Mouse (Mus musculus) lung, embryonic 15.5 days (tissue): ENCODE measurements at regions not wholly inside any gene's neighbourhood (a gene's known extent, or its start where the extent isn't known, plus 50 kb on each side); places are given as distances from the start of the nearest gene placed in this dataset.
A peak's percentile ranks its signal among the peaks of the same experiment; 100 is the strongest.

ENCODE experiments used
- ATAC-seq: fragments of 200-750 bp; cut with Nextera tagmentation; 2 replicates; pipeline ENCODE4 v1.8.0; 2017; ENCODE audit warnings: moderate number of reproducible peaks, borderline replicate concordance; ENCODE audit not compliant: low FRiP score, low TSS enrichment; ENCODE audit errors: extremely low read depth
- H3K27ac ChIP-seq: fragments of 300-500 bp; sonication (generic); 2 replicates; pipeline ENCODE4 v1.5.1; 2015; ENCODE audit warnings: moderate library complexity, mild to moderate bottlenecking, inconsistent platforms
- H3K27me3 ChIP-seq: fragments of 300-500 bp; sonication (generic); 2 replicates; pipeline ENCODE4 v1.6.1; 2015; ENCODE audit warnings: inconsistent platforms
- H3K36me3 ChIP-seq: fragments of 300-500 bp; sonication (generic); 2 replicates; pipeline ENCODE4 v1.6.1; 2015; ENCODE audit warnings: inconsistent platforms
- H3K4me1 ChIP-seq: fragments of 300-500 bp; sonication (generic); 2 replicates; pipeline ENCODE4 v1.6.1; 2015; ENCODE audit warnings: inconsistent platforms
- H3K4me2 ChIP-seq: fragments of 300-500 bp; sonication (generic); 2 replicates; pipeline ENCODE4 v1.6.1; 2015; ENCODE audit warnings: inconsistent platforms, mild to moderate bottlenecking, moderate library complexity
- H3K4me3 ChIP-seq: fragments of 300-500 bp; sonication (generic); 2 replicates; pipeline ENCODE4 v1.5.1; 2015; ENCODE audit warnings: mild to moderate bottlenecking, inconsistent platforms
- H3K9ac ChIP-seq: fragments of 300-500 bp; sonication (generic); 2 replicates; pipeline ENCODE4 v1.6.1; 2015; ENCODE audit warnings: inconsistent platforms
- H3K9me3 ChIP-seq: fragments of 300-500 bp; sonication (generic); 2 replicates; pipeline ENCODE4 v1.6.1; 2016; ENCODE audit warnings: inconsistent platforms
- WGBS: fragments of 180-500 bp; shearing (Covaris S2); methylation state at CpG from one replicate; pipeline ENCODE4 v1.1.7; 2015; 5-methylcytosine and 5-hydroxymethylcytosine counted together

DNA sequence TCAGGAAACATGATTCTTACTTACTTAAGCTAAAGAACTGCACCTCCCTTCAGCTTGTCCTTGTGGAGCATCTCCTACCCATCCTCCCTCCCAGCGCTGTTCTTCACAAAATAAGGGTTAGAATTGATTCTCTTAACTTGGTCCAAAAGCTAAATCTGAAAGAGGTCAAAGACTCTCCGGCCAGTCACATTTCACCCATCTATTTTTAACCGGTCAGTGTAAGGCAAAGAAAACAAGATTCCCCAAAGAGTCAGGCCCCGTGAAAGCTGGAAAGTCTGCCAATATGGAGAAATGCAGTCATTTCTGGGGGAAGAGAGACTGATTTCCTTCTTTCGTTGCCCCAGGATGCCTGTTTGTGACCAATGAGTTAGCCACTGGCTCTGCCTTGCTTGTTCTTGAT, 114.0 kb downstream of the Zfp36l1 start:
- WGBS, result 58% methylated on average over 5 of the region's 5 CpGs
- Histone ChIP-seq H3K4me1 (peaks cover 55% of the 10 kb centered on the region), H3K4me3 (no peak overlapping the region), H3K27ac (peak overlapping the region; percentile 69), H3K9ac (no peak overlapping the region), H3K9me3 (no peaks in the 10 kb centered on the region), H3K4me2 (no peak overlapping the region), H3K36me3 (no peaks in the 10 kb centered on the region), H3K27me3 (no peaks in the 10 kb centered on the region)
- no peak for ATAC-seq

DNA sequence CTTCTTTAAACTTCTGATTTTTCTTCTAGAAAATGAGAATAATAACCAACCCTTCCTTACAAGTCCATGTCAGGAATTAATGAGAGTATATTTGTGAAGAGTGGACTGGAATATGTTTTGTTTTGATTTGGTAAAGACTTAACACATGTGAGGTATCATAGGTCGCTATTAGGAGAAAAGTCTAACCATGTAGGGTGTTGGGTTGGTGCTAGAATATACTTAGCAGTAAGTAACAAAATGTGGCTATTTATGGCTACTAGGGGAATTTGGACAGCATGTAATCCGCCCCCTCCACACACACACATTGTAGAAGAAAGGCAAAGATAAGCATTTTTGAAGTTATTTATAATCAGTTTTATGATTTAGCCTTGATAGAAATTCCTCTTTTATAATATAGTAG, 114.5 kb downstream of the Zfp36l1 start:
- Histone ChIP-seq H3K36me3 (no peaks in the 10 kb centered on the region), H3K4me2 (no peak overlapping the region), H3K9me3 (no peaks in the 10 kb centered on the region), H3K27ac (peak overlapping the region; percentile 69), H3K4me1 (peaks cover 60% of the 10 kb centered on the region), H3K9ac (no peak overlapping the region), H3K4me3 (no peak overlapping the region), H3K27me3 (no peaks in the 10 kb centered on the region)
- WGBS, result 49% methylated on average over 2 of the region's 2 CpGs
- ATAC-seq, result no peak

DNA sequence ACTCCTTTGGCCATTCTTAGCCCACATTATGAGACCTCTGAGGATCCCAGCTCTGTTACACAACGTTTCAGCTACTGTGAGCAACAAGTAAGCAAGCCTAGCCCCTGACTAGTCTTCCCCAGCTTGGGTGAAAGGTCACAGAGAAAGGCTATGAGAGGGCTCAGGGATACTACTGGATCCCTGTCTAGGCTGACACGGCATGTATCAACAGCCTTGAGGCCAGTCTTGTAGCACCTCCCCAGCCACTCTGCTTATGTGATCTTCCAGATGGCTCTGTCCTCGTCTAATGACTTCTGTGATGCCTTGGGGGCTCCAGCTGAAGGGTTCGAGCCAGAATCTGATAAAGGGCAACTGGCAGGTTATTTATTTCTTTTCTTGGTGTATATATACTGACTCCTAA, 115.6 kb downstream of the Zfp36l1 start:
- H3K4me2 ChIP-seq, result no peak overlapping the region
- H3K27ac ChIP-seq, result no peak overlapping the region
- no peaks in the 10 kb centered on the region for H3K27me3 ChIP-seq
- no peak overlapping the region for H3K9ac ChIP-seq
- H3K4me3 ChIP-seq, result no peak overlapping the region
- WGBS, result 45% methylated on average over 4 of the region's 4 CpGs
- no peaks in the 10 kb centered on the region for H3K36me3 ChIP-seq
- ATAC-seq, result no peak
- peaks cover 61% of the 10 kb centered on the region for H3K4me1 ChIP-seq
- no peaks in the 10 kb centered on the region for H3K9me3 ChIP-seq

DNA sequence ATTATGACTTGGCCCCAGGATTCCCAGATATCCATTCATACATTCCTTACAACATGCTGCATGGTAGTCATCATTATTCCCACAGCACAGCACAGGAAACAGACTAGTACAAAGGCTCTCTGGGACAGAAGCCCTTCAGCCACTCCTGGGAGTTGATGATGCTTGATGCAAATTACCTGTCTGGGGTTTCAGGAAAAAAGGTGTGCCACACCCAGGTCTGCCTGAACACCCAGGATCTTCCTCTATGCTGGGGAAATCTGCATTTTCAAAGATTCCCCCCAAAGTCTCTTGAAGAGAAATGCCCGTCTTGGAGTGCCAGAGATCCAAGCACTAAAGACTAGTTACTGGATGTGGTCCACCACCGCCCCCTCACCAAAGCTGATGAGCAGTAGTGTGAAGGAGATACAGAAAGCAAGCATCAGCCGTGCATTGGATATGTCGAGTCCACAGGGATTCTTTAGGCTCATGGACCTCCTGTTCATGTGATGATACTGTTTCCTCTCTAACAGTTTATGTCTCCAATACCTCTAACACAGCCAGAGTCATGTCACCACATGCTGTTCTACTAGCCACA, 117.2 kb downstream of the Zfp36l1 start:
- H3K36me3 ChIP-seq, result no peaks in the 10 kb centered on the region
- no peak overlapping the region for H3K4me3 ChIP-seq
- no peak for ATAC-seq
- WGBS, result 84% methylated on average over 4 of the region's 4 CpGs
- no peak overlapping the region for H3K4me2 ChIP-seq
- H3K27ac ChIP-seq, result no peak overlapping the region
- H3K27me3 ChIP-seq, result no peaks in the 10 kb centered on the region
- H3K9me3 ChIP-seq, result no peaks in the 10 kb centered on the region
- H3K4me1 ChIP-seq, result peaks cover 59% of the 10 kb centered on the region
- H3K9ac ChIP-seq, result no peak overlapping the region

DNA sequence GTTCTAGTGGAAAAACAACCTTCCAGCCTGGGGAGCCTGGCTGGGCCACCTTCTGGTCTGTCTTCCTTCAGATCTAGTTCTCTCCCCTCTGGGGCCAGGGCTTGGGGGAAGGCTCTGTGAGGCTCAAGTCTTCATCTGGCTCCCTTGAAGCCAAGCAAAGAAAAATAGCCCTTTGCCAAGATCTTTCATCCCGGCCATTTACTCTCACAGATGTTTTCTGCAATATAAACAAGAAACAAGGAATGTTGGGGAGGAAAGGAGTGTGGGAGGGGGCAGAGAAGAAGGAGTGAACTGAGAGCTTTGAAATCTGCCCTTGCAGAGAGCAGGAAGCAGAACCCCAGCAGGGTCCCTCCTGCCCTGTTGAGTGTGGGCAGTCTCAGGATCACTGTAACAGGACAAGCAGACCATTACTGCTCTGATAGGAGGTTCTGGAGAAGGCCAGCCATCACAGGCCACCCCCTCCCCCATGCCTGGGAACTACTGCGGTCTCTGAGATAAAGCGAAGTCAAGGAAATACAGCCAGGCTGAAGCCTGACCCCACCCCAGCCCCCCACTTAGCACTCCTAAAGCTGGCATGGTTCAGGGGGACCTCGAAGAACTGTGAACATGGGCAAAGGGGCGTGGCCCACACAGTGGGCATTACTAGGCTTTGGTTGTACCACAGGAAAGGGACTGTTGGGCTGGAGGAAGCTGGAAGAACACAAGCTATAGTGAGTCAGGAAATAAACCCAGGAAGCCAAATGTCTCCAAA, 118.8 kb downstream of the Zfp36l1 start:
- H3K27ac ChIP-seq, result peak overlapping the region; percentile 92
- no peak overlapping the region for H3K4me2 ChIP-seq
- peak overlapping the region; percentile 5 for H3K9ac ChIP-seq
- WGBS, result 30% methylated on average over 5 of the region's 5 CpGs
- H3K4me1 ChIP-seq, result peaks cover 73% of the 10 kb centered on the region
- ATAC-seq, result peak; percentile 91
- H3K4me3 ChIP-seq, result no peak overlapping the region
- H3K36me3 ChIP-seq, result no peaks in the 10 kb centered on the region
- no peaks in the 10 kb centered on the region for H3K27me3 ChIP-seq
- H3K9me3 ChIP-seq, result no peaks in the 10 kb centered on the region

DNA sequence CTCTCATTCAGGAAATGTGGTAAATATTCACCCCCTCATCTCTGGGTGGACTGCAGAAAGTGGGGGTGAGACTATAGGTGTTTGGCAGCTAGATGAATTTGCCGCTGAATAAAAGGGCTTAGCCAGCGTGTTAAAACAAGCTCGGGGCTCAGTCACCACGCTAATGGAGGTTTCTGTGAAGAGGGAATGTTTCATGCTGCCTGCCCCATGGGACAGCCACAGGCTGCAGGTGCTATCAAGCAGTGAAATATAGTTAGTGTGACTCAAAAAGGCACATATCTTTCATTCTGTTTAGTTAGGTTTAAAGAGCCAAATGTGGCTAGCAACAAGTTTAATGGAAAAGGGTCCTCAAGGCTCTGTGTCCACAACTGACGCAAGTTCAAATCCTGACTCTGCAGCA, 121.5 kb downstream of the Zfp36l1 start:
- H3K9me3 ChIP-seq, result no peaks in the 10 kb centered on the region
- no peaks in the 10 kb centered on the region for H3K27me3 ChIP-seq
- peaks cover 82% of the 10 kb centered on the region for H3K4me1 ChIP-seq
- no peak overlapping the region for H3K27ac ChIP-seq
- H3K36me3 ChIP-seq, result no peaks in the 10 kb centered on the region
- H3K4me2 ChIP-seq, result no peak overlapping the region
- no peak for ATAC-seq
- 58% methylated on average over 5 of the region's 5 CpGs for WGBS
- no peak overlapping the region for H3K4me3 ChIP-seq
- H3K9ac ChIP-seq, result no peak overlapping the region

DNA sequence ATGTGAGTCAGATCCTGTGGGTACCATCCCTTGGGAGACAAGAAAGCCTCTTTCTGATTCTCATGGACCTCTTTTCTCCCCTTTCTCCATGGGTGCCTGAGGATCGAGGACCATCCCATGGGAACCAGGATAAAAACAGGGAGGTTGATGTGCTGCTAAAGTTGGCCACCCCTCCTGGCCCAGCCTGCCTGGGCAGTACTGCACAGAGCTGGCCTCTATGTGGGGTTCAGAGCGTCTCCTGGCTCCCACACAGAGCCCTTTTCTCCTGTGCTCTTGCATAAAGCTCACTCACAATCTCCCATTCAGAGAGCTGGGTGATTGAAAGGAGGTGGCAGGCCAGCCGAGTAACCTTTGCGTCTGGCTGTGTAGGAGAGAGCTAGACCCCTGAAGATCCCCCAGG, 122.1 kb downstream of the Zfp36l1 start:
- H3K27ac ChIP-seq, result no peak overlapping the region; the same call in 1 of the 2 replicates
- H3K4me1 ChIP-seq, result peaks cover 86% of the 10 kb centered on the region
- no peak overlapping the region for H3K4me3 ChIP-seq
- ATAC-seq, result no peak
- H3K27me3 ChIP-seq, result no peaks in the 10 kb centered on the region
- H3K36me3 ChIP-seq, result no peaks in the 10 kb centered on the region
- WGBS, result 66% methylated on average over 4 of the region's 4 CpGs
- H3K9me3 ChIP-seq, result no peaks in the 10 kb centered on the region
- H3K4me2 ChIP-seq, result no peak overlapping the region
- no peak overlapping the region for H3K9ac ChIP-seq

DNA sequence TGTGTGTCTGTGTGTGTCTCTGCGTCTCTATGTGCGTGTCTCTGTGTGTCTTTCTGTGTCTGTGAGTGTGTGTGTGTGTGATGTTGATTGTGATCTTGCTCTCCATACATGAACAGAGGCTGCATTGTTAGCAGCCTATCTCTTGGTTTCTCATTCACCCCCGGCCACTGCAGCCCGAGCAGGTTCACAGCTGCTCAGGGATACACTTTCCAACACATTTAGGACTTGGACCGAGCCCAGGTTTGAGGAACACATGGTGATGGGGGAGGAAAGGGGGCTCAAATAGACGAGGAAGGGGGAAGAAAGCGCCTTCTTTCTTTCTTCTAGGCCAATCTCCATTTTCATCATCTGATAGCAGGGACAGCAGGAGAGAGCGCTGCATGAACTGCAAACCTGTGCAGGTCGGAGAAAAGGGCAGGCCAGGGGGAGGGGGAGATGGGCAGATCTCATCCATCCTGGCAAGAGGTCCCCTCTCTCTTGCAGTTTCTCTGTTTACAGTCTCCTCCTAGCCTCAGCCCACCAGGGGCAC, 123.2 kb downstream of the Zfp36l1 start:
- WGBS, result 38% methylated on average over 9 of the region's 9 CpGs
- H3K9ac ChIP-seq, result no peak overlapping the region
- H3K27me3 ChIP-seq, result no peaks in the 10 kb centered on the region
- H3K9me3 ChIP-seq, result no peaks in the 10 kb centered on the region
- H3K27ac ChIP-seq, result peak overlapping the region; percentile 94
- H3K4me1 ChIP-seq, result peaks cover 84% of the 10 kb centered on the region
- H3K4me3 ChIP-seq, result no peak overlapping the region
- ATAC-seq, result no peak
- H3K36me3 ChIP-seq, result no peaks in the 10 kb centered on the region
- no peak overlapping the region for H3K4me2 ChIP-seq

DNA sequence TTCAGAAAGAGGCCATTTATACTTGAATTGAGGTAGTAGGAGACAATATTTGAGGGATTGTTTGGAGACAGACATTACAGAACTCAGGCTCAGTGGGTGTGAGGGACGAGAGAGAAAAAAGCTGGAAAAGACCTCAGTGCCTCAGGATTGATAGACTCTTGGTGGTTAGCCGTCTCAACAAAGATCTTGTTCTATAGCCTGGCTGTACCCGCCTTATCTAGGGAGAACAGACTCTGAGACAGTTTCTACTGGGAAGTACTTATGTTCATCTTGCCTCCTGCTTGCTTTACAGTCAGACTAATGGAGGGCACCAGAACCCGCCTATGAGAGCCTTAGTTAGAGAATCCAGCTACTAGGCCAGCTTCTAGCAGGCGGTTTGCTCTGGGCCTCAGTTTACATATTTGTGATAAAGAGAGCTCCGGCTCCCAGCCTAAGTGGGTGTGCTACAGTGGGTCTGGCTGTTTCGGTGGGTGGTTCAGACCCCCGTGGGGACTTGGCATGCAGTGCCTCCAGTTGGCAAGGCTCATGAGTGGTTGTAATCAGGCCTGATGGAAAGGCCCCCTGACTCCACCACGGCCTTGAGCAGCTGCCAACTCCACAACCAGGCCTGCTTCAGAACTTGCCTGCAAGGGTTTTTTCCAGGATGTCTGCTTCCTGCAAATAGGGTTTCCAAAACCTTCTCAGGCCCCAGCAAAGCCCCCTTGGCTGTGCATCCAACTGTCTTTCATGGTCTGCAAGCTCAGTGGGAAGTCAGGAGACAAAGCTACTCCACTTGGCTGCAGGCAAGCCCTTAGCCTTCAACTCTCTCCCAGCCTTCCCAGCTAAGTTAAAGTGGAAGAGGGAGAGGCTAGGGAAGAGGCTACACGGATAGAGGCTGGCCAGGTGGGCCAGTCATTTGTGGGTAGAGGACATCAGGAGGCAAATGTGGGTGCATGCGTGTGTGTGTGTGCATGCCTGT, 124.1 kb downstream of the Zfp36l1 start:
- Histone ChIP-seq H3K9ac (no peak overlapping the region), H3K4me3 (no peak overlapping the region), H3K9me3 (no peaks in the 10 kb centered on the region), H3K27ac (peak overlapping the region; percentile 94), H3K36me3 (no peaks in the 10 kb centered on the region), H3K27me3 (no peaks in the 10 kb centered on the region), H3K4me2 (no peak overlapping the region), H3K4me1 (peaks cover 83% of the 10 kb centered on the region)
- peak; percentile 10; the same call in 1 of the 2 replicates for ATAC-seq
- 45% methylated on average over 11 of the region's 11 CpGs for WGBS

DNA sequence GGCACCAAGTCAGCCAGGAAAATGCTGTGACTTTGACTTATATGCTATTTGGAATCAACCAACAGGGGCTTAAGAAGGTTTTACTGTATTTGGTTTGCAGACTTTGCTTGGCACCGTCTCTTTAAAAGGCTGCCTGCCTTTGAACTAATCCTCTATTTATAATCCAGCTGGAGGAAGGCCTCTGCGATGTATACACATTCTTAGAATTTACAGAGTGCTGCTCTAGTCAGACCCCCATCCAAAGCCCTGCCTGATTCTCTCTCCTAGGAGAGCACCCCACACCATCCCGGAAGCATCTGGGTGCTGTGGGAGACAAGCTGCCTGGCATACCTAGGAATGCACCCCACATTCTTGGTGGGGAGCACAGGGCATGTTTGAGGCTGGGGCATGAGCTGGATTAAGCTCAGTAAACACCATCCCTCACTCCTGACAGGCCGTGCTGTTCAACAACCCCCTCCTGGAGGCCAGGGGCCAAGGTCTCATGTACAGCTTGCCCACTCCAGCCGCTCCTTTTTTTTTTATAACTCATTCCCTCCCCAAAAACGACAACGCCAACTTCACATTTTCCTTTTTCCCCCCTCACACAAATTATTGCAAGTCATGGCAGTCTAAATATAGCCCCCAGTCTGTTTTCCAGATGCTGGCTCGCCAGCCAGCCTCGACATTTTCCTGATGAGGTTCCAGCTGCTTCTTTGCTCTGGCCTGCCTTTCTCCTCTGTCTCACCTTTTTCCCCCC, 126.4 kb downstream of the Zfp36l1 start:
- Histone ChIP-seq H3K36me3 (no peaks in the 10 kb centered on the region), H3K4me3 (no peak overlapping the region), H3K9me3 (no peaks in the 10 kb centered on the region), H3K4me2 (no peak overlapping the region; the same call in 1 of the 2 replicates), H3K9ac (no peak overlapping the region), H3K27ac (peak overlapping the region; percentile 94), H3K27me3 (no peaks in the 10 kb centered on the region), H3K4me1 (peaks cover 75% of the 10 kb centered on the region)
- peak; percentile 76 for ATAC-seq
- WGBS, result 14% methylated on average over 9 of the region's 9 CpGs

DNA sequence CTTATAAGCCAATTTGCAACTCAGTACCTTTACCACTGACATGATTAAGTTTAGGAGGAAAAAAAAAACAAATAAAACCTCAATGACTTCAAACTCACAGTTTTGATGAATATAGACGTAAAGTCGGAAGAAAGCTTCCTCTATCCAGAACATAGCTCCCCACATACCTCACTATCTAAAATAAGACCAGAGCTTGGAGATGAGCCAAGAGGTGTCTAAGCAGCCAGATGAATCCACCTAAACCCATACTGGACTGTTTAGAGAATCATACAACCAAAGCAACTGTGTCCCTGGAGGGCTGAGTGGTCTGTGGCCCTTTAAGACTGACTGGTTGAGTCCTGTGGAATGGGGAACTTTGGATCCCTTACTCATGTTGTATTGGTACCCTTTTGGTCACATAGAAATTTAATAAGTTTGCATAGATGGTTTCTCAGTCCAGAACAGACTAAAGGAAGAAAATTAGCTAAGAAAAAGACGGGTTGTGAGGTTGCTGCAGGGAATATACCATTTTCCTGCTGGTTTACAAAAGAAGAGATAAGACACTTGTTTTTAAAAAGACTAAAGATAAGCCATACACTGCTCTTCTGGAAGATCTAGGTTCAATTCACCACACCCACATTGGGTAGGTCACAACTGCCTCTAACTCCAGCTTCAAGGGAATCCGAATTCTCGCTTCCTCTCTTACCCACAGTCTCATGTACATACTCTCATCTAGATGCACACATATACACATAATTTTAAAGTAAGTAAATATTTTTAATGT, 127.6 kb downstream of the Zfp36l1 start:
- WGBS, result 69% methylated on average over 5 of the region's 5 CpGs
- Histone ChIP-seq H3K27ac (peak overlapping the region; percentile 15), H3K4me2 (no peak overlapping the region), H3K4me1 (peaks cover 69% of the 10 kb centered on the region), H3K9ac (no peak overlapping the region), H3K36me3 (no peaks in the 10 kb centered on the region), H3K4me3 (no peak overlapping the region), H3K9me3 (no peaks in the 10 kb centered on the region), H3K27me3 (no peaks in the 10 kb centered on the region)
- no peak for ATAC-seq
